Mouse (Mus musculus): ENCODE results near the gene Cep57l1.

DNA sequence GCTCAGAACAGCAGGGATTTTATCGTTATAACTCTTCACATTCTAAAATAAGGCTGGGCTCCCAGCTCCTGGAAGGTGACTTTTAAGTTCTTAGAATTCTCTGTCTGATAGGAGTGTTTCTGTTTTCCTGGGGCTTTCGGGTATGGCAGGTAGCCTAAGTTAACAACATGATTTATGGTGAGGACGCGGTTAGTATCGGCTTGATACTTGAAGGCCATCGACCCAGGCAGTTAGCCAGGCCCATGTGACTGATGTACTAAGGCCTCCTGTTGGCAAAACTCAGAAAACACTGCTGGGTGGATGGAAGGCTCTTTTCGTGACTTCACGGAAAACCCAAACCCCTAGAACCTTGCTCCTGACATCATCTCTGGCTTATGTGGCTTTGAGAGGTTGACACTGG is 100.3 kb downstream of the Cep57l1 start:
- TF ChIP-seq POLR2A (IDR thresholded peaks at IDR 0.05; ENCODE audit: borderline replicate concordance, extremely low read depth, insufficient read depth, insufficient read length, poor library complexity, severe bottlenecking), result no peak
- no peak for TF ChIP-seq CTCF (IDR thresholded peaks at IDR 0.05; ENCODE audit: borderline replicate concordance, extremely low read depth, insufficient read depth, insufficient read length)
